Mouse (Mus musculus) mature B cell (primary cell): ENCODE data around the gene Fbxo2.
"Not testable (repeated sequence)": the region's sequence is repeated elsewhere in the genome, so short reads cannot be mapped to it uniquely, and the experiment has no call there.

Experiments used
- in situ Hi-C: fragments of 300-500 bp; cut with MboI; formaldehyde crosslinking; loops from 2 replicates; pipeline ENCODE4 v1.14.3; 2019

The Fbxo2 gene

GRCm38 (mm10) chr4:148170842-148171241 is 10.4 kb downstream of the Fbxo2 start:
- in situ Hi-C loops = loop anchor here (25.0 kb wide), 2 partner anchors 266 to 441 kb away; partner anchors contain the start of genes Masp2, Mtor and Ubiad1

GRCm38 (mm10) chr4:148171261-148171660 is 10.8 kb downstream of the Fbxo2 start:
- in situ Hi-C loops = loop anchor here (25.0 kb wide), 2 partner anchors 266 to 441 kb away; partner anchors contain the start of genes Masp2, Mtor and Ubiad1

DNA sequence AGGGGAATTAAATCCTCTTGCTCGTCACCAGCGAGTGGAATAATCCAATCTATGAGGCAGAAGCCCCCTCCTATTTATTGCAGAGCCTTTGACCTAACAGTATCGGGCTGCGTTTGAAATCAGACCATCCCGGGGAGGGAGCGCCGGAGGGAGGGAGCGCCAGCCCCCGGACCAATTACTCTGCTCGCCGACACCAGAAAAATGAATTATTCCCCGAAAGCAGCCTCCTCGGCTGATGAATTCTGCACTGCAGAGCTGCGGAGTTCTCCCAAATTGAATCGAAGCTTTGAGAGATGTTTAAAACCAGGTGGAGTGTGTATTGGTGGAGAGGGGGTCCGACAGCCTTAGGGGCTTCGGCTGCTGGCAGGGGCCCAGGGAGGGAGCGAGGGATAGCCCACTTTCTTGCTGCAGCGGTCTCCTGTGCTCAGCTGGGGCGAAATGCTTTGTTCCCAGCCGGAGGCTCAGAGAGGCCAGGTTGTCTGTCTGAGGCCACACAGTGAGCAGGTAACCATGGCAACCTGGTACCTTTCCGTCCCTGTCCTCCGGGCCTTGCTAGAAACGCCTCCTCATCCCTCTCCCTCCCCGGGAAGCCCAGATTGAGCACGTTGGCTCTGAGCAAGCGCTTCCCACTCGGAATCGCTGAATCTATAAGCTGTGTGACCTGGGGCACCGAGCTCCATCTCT is 13.5 kb downstream of the Fbxo2 start:
- in situ Hi-C loops = loop anchor here (25.0 kb wide), 2 partner anchors 263 to 438 kb away; partner anchors contain the start of genes Masp2, Mtor and Ubiad1

DNA sequence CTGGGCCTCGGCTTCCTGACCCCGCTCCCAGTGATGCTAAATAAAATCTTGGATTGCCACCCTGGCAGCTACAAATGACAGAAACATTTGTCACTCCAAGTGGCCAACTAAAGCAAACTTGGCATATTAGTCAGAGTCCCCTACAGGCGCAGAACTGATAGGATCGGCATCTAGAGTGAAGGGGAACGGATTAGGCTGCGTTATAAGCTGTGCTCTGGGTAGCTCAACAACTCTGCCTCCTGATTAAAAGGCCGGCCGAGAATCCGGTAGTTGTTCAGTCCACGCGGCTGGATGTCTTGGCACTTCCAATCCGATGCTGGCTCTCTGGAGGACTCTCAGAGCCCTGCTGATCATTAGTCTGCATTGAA is 14.1 kb downstream of the Fbxo2 start:
- in situ Hi-C loops = loop anchor here (25.0 kb wide), 2 partner anchors 263 to 438 kb away; partner anchors contain the start of genes Masp2, Mtor and Ubiad1

- in situ Hi-C loops = not testable (repeated sequence)
Measured at GRCm38 (mm10) chr4:148176603-148177002, 16.2 kb downstream of the Fbxo2 start.

DNA sequence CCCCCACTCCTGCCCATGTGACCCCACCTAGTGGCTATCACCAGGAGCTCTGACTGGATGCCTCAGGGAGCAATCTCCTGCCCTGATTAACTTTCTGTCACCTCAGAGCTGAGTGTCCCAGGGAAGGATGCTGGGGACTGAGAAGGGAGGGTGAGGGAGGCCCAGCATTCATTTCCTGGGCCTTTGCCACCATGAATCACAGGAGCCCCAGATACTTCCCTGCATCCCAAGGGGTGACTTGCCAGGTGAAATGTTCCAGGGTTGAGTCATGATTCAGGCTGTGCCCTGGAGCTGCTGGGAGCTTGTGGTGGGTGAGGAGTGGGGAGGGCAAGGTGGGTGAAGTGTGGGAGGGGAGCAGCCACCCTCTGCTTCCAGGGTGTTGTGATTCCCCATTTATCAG is 17.3 kb downstream of the Fbxo2 start:
- in situ Hi-C loops = no loop called here

DNA sequence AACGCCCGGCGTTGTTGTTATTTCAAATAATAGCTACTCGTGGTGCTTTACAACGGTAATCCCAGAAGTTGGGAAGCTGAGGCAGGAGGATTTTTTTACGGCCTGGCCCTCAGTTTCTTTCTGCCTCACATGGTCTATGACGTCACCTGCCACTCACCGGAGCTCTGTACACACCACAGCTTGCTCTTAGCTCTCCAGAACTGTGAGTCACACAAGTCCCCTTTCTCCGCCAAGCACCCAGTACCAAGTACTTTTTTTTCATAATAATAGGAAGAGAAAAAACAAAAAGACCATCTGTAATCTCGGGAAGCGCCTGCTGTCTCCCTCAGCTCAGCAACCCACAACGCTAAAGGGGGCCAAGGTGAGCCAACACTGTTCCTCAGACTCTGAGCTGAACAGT is 21.1 kb downstream of the Fbxo2 start:
- in situ Hi-C loops = no loop called here

DNA sequence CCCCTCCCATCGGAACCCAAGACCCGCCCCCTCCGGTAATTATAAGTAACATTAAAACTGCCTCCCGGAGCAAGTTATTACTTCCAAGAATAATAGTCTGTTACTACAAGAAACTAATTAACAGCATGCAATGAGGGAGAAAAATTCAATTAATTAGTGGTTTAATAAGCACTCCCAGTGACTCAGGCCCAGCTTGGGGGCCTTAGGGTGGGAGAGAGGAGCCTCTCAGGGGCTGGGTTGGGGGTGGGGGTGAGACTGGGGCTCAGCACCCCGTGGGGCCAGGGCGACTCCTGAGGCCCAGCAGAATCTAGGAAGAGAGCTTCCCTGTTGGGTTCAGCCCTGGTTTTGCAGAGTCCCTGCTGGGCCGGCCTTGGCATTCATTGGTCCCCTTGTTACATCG is 21.9 kb downstream of the Fbxo2 start:
- in situ Hi-C loops = no loop called here

- in situ Hi-C loops = no loop called here
Measured at GRCm38 (mm10) chr4:148184564-148184963, 24.1 kb downstream of the Fbxo2 start.

DNA sequence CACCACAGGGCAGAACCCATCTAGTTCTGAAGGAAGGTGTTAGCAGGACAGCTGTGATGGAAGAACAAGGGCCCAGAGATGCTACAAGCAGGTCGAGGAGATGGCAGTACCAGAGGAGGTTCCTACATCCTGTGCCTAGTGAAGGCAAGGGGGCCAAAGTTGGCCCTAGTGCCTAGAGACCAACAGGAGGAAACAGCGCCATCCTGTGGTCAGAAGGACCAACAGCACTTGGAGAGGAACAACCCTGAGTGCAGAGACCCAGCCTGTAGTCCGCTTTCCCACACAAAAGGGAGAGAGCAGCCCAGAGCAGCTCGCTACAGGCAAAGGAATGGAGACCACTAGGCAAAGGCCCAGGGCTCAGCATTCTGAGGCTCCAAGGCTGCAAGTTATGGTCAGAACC is 25.4 kb downstream of the Fbxo2 start:
- in situ Hi-C loops = no loop called here

DNA sequence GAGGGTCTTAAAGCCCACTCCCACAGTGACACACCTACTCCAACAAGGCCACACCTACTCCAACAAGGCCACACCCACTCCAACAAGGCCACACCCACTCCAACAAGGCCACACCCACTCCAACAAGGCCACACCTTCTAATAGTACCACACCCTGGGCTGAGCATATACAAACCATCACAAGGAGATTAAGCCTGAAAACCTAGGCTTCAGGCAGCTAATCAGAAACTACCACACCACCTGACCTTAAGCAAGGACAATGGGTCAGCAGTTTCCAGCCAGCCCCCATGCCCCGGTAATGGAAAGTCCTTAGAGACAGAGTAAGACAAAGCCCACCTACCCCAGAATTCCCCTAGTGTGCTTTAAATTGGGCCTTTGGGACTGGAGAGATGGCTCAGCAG is 28.3 kb downstream of the Fbxo2 start:
- in situ Hi-C loops = not testable (repeated sequence)

DNA sequence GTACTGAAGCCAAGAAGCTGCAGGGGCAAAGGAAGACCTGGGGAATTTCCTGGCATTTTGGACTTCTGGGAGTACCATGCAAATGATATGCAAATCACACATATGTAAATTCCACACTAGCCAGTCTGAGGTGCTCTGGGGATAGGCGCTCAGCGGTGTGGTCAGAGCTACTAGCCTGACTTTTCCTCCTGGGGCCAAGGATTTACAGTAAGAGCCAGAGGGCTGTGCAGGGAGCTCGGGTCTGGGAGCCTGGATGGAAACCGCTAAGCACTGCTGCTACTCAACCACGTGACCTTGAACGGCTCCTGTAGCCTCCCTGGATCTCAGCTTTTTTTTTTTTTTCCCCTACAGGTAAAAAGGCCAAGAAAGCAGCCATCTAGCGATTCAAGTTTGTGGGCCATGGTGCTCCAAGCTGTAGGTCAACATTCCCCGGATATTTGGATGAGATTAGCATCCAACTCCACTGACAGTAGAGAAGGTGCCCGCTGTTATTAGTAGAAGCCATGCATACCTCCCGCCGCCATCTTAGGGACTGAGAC is 32.4 kb downstream of the Fbxo2 start:
- in situ Hi-C loops = no loop called here

GRCm38 (mm10) chr4:148194400-148194799 is 34.0 kb downstream of the Fbxo2 start:
- in situ Hi-C loops = no loop called here

GRCm38 (mm10) chr4:148198721-148199120 is 38.3 kb downstream of the Fbxo2 start:
- in situ Hi-C loops = no loop called here

- in situ Hi-C loops = no loop called here
Measured at GRCm38 (mm10) chr4:148203557-148203956, 43.1 kb downstream of the Fbxo2 start.

DNA sequence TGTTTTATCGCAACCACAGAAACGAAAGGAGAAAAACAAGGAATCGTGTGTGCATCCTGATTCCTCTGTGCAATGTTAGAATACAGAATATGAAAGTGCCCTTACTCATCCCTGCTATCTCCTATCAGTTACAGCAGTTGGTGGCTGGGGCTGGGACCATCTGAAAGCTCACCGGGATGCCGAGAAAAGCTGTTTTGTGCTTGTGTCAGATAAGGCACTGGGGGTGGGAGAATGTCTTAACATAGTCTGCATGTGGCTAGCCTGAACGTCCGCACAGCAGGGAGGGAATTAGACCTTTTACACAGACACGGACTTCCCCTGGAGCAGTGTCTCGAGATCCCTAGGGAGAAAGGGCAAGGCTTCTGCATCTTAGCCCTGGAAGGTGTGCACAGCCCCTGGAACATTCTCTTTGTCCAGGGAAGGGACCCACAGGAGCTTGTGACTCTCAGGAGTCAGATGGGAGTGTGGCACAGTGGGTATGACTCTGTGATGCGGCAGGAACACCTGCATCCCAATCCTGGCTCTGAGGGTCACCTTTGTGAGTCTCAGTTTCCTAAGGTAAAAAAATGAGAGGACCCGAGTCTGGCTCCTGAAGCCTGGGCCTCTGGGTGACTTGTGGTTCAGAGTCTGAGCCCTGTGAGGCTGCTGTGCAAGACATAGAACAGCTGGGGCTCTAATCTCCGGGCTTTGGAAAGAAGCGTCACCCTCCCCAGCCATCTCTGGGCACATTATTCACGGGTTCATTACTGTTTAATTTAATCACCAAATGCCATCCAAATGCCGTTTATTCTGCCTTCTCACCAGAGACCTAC is 43.8 kb downstream of the Fbxo2 start:
- in situ Hi-C loops = no loop called here

- in situ Hi-C loops = no loop called here
Measured at GRCm38 (mm10) chr4:148204873-148205232, 44.4 kb downstream of the Fbxo2 start.

DNA sequence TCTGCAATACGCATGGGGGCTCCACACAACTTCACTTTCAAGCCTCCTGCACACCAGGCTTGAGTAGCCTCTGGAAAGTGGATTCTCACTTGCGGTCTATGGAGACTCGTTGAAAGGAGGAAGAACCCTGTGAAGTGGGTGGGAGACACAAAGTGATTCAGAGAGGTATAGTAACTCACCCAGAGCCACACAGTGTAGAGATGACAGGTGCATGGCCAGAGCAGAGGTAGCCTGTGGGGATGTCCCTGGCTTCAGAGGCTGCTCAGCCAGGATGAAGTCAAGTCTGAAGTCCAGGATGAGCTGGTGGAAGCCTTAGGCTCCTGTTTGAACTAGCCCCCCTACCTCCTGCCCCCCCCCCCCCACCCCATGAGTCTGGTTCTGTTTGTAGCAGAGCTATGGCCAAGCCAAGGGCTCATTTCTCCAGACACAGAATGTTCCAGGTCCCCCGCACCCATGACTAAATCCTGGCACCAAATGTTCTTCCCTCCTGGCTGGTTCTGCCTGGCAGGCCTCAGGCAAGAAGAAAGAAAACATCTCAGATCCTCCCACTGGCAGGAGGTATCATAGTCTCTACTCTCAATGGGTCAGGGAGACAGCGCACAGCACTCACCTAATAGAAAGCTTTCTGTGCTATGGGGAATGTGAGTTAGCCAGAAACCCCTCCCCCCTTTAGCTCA is 54.2 kb downstream of the Fbxo2 start:
- in situ Hi-C loops = no loop called here

- in situ Hi-C loops = no loop called here
Measured at GRCm38 (mm10) chr4:148215264-148215900, 55.0 kb downstream of the Fbxo2 start.
